Mouse (Mus musculus) liver, adult (tissue): ENCODE results near the gene Msi2.

ENCODE experiments used
- GATA4 ChIP-seq: IDR thresholded peaks from 2 replicates; pipeline ENCODE4 v1.6.1; 2014; ENCODE audit warnings: mild to moderate bottlenecking, low read length; ENCODE audit not compliant: insufficient replicate concordance

Msi2 gene

GRCm38 (mm10) chr11:88295298-88295697 lies 423.0 kb downstream of the Msi2 start:
- TF ChIP-seq GATA4, result no peak

DNA sequence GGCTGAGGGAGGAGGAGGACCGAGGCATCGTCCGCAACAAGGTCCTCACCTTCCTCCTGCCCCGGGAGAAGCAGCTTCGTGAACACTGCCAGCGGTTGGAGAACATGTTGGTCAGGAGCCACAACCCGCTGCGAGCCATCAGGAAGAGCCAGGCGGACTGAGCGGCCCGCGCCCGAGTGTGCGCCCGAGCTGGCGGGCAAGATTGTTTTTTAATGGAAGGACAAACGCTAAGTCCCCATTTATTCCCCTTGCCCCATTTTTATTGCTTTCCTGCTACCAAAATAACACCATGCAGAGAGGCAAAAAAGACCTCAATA lies 424.0 kb downstream of the Msi2 start:
- TF ChIP-seq GATA4, result no peak

GRCm38 (mm10) chr11:88293631-88294393 lies 424.5 kb downstream of the Msi2 start, which contains the start of gene Ccdc182:
TSS of gene Ccdc182 (plus strand) at chr11:88294058.
- no peak for TF ChIP-seq GATA4

DNA sequence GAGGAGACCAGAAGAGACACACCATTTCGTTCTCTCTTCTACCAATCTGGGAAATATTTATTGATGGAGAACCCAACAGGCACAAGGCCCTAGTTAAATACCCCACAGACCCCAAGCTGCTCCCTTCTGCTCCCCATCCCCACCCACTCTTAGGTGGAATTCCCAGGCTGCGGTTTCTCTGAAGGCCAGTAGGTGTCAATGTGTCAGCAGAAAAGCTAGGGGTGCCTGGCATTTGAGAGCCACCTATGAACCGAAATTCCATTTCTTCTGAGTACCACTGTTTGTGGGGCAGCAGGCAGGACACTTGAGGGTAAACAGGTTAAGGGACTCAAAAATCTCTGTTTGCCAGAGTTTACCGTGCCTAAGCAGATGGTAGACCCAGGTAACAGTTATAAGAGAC lies 426.6 kb downstream of the Msi2 start:
- no peak for TF ChIP-seq GATA4

- TF ChIP-seq GATA4, result no peak
Observed at GRCm38 (mm10) chr11:88291245-88291644, 427.1 kb downstream of the Msi2 start.
